Mouse (Mus musculus) heart, embryonic 10.5 days (tissue): Measurements from ENCODE around the gene Gm28490. TPM values are rescaled to one million over a fixed set of nuclear protein-coding genes. Genes with fewer than 3 reads are reported as not detected.
"Not testable (repeated sequence)": the region's sequence is repeated elsewhere in the genome, so short reads cannot be mapped to it uniquely, and the experiment has no call there.

Experiments
- DNase-seq: peaks from one replicate; pipeline ENCODE4 v3.0.0-alpha.2; 2017; ENCODE audit warnings: low spot score
- H3K27ac ChIP-seq: fragments of 300-500 bp; sonication (generic); 2 replicates; pipeline ENCODE4 v1.5.1; 2016; ENCODE audit warnings: mild to moderate bottlenecking
- H3K27me3 ChIP-seq: fragments of 300-500 bp; sonication (generic); 2 replicates; pipeline ENCODE4 v1.6.1; 2016; ENCODE audit warnings: mild to moderate bottlenecking; ENCODE audit not compliant: poor library complexity, insufficient read depth, severe bottlenecking
- H3K36me3 ChIP-seq: fragments of 300-500 bp; sonication (generic); 2 replicates; pipeline ENCODE4 v1.6.1; 2016; ENCODE audit warnings: mild to moderate bottlenecking, moderate library complexity
- H3K4me1 ChIP-seq: fragments of 300-500 bp; sonication (generic); 2 replicates; pipeline ENCODE4 v1.6.1; 2016; ENCODE audit warnings: mild to moderate bottlenecking
- H3K4me3 ChIP-seq: fragments of 300-500 bp; sonication (generic); 2 replicates; pipeline ENCODE4 v1.5.1; 2016; ENCODE audit warnings: mild to moderate bottlenecking, moderate library complexity
- H3K9me3 ChIP-seq: fragments of 300-500 bp; sonication (generic); 2 replicates; pipeline ENCODE4 v1.6.1; 2016; ENCODE audit warnings: mild to moderate bottlenecking, moderate library complexity
- WGBS: fragments of 180-500 bp; shearing (Covaris S2); methylation state at CpG from one replicate; pipeline ENCODE4 v1.1.7; 2016; 5-methylcytosine and 5-hydroxymethylcytosine counted together
- polyA plus RNA-seq: library from polyadenylated mRNA; unstranded; fragments of >200 nt; fragmentation: Nextera tagmentation; extraction: Ambion mirVana; gene quantifications from 2 replicates; pipeline ENCODE4 v1.2.1, GENCODE M21; 2016

Gm28490 gene
- not detected in 2 replicates for polyA plus RNA-seq

GRCm38 (mm10) chrY:31634656-31635055 lies at the start of gene Gm28490:
Gm28490 (minus strand) TSS chrY:31634756.
- not testable (repeated sequence) for H3K27ac ChIP-seq, H3K9me3 ChIP-seq, DNase-seq, H3K4me1 ChIP-seq, H3K4me3 ChIP-seq, H3K27me3 ChIP-seq, H3K36me3 ChIP-seq
- no CpG with 5 or more reads among the region's 8 CpGs for WGBS
